Mouse (Mus musculus): ENCODE results near the gene Stk33.
A peak's percentile ranks its signal among the peaks of the same experiment; 100 is the strongest.

DNA sequence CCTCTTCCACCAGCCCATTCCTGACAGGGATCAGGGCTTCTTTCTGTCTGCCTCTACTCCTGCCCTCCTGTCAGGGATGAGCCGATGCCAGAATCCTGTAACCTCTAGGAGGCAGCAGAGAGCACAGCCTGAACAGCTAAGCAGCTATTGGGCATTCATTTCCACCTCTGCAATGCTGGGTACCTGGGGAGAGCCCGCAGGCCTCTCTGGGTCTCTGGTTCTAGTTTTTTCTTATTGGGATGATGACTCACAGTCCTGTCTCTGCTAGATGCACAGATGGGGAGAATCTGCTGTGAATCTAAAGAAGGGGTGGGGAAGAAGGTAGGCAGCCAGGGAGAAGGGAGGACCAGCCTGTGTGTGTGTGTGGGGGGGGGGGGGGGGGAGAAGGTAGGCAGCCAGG, 208.1 kb downstream of the Stk33 start:
- TF ChIP-seq CTCF (IDR thresholded peaks at IDR 0.05; ENCODE audit: control insufficient read depth, insufficient read depth, low read length) = peak; percentile 65
- TF ChIP-seq POLR2A (IDR thresholded peaks at IDR 0.05; ENCODE audit: borderline replicate concordance, control insufficient read depth, low read depth, low read length) = no peak
